Mouse (Mus musculus) spleen, adult 2 months (tissue): ENCODE measurements around the gene Arhgap18. TPM values are rescaled to one million over a fixed set of nuclear protein-coding genes. Genes with fewer than 3 reads are reported as not detected.

Experiments used
- DNase-seq, 2 experiments: peaks; one replicate each; pipeline versions ENCODE4 v3.0.0 to v3.0.0-alpha.2; 2012 to 2021; ENCODE audit warnings: low spot score in 2 of 2, low read depth in 1 of 2
- H3K27ac ChIP-seq: fragments of 200-500 bp; 2 replicates; pipeline ENCODE4 v1.5.1; 2012; ENCODE audit warnings: low read length, inconsistent platforms; ENCODE audit not compliant: insufficient read depth
- H3K27me3 ChIP-seq: fragments of 200-500 bp; 2 replicates; pipeline ENCODE4 v1.6.1; 2012; ENCODE audit warnings: mild to moderate bottlenecking, moderate library complexity, low read length, inconsistent platforms; ENCODE audit not compliant: control insufficient read depth, insufficient read depth
- H3K36me3 ChIP-seq: fragments of 200-500 bp; 2 replicates; pipeline ENCODE4 v1.6.1; 2012; ENCODE audit warnings: mild to moderate bottlenecking, low read length, inconsistent platforms; ENCODE audit not compliant: control insufficient read depth, insufficient read depth
- H3K4me1 ChIP-seq: fragments of 200-500 bp; 2 replicates; pipeline ENCODE4 v1.6.1; 2011; ENCODE audit warnings: inconsistent platforms; ENCODE audit not compliant: control insufficient read depth, insufficient read depth, insufficient read length
- H3K4me3 ChIP-seq: fragments of 200-500 bp; 2 replicates; pipeline ENCODE4 v1.5.1; 2011; ENCODE audit warnings: mild to moderate bottlenecking, inconsistent platforms; ENCODE audit not compliant: insufficient read depth, insufficient read length; ENCODE audit errors: extremely low read depth
- CTCF ChIP-seq: fragments of 200-500 bp; IDR thresholded peaks from 2 replicates; pipeline ENCODE4 v1.5.1; 2011; ENCODE audit warnings: mild to moderate bottlenecking, inconsistent platforms; ENCODE audit not compliant: insufficient read depth, insufficient read length, insufficient replicate concordance; ENCODE audit errors: extremely low read depth
- POLR2A ChIP-seq: fragments of 200-500 bp; IDR thresholded peaks from 2 replicates; pipeline ENCODE4 v1.6.1; 2011; ENCODE audit warnings: low read depth, low read length, inconsistent platforms
- WGBS: fragments of 180-500 bp; shearing (Covaris S2); methylation state at CpG from one replicate; pipeline ENCODE4 v1.1.7; 2018; 5-methylcytosine and 5-hydroxymethylcytosine counted together
- polyA plus RNA-seq: library from polyadenylated mRNA; depleted of rRNA; stranded (reverse); fragments of >200 nt; gene quantifications from 2 replicates; pipeline ENCODE4 v1.2.3, GENCODE M21; 2012

The Arhgap18 gene
- polyA plus RNA-seq, 1 experiment = 1.3 TPM

DNA sequence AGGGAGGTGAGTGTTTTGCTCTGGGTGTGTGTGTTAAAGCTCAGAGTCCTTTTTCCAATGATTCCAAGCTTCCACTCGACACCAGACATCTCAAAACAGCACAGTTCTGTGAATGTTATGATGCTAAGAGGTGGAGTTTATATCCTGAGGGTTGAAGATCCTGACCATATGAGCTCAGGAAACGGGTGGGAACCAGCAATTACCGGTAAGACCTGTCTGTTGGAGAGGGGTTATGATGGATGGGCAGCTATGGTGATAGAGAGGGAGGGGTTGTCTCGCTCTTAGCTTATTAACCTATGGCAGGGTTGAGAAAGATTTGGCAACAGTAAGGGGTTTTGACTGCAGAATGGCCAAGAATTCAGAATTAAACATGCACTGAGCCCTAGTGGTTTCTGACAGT is 58.1 kb downstream of the Arhgap18 start:
- H3K27ac ChIP-seq = no peak overlapping the region
- TF ChIP-seq CTCF (no peak), POLR2A (no peak)
- no peaks in the 10 kb centered on the region for H3K36me3 ChIP-seq
- DNase-seq = no peak
- H3K4me1 ChIP-seq = no peaks in the 10 kb centered on the region
- H3K27me3 ChIP-seq = no peaks in the 10 kb centered on the region
- 52% methylated on average over 4 of the region's 4 CpGs for WGBS
- no peak overlapping the region for H3K4me3 ChIP-seq

DNA sequence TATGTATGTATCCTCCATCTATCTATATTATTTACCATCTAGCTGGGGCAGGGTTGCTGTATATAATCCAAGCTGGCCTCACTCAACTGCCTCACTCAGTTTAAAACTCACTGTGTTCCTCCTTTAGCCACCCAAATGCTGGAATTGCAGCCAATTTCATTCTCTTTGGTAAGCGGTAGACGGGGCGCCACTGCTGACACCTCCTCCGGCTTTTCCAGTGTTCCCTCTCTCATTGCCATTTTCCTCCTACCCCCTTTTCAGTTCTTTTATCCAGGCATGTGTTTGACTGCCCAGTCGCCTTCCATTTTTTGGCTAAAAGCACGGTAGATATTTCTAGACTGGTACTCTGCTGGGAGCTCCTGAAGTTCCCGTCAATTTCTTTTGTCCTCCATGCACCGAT is 62.4 kb downstream of the Arhgap18 start:
- no peaks in the 10 kb centered on the region for H3K27me3 ChIP-seq
- H3K36me3 ChIP-seq = no peaks in the 10 kb centered on the region
- no peak for TF ChIP-seq CTCF
- no peak for TF ChIP-seq POLR2A
- H3K4me1 ChIP-seq = no peaks in the 10 kb centered on the region
- H3K4me3 ChIP-seq = no peak overlapping the region
- WGBS = 96% methylated on average over 8 of the region's 8 CpGs
- H3K27ac ChIP-seq = no peak overlapping the region
- no peak for DNase-seq

DNA sequence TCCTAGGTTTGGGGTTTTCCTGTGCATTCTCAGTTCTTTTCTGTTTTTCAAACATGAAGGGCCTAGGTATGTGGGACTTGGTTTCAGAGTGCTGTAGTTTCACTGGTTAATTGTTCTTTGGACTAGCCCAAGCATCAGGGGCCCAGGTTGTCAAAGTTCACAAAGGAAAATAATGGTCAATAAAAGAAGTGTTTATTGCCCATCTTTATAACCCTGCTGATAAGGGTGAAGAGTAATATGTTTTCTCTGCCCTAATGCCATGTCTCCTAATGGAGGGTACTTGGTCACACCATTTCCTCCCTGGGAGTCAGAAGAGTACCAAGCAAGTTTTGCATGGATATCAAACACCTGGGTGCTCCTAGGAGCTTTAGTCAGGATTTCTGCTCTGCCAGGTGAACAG is 67.1 kb downstream of the Arhgap18 start:
- H3K27me3 ChIP-seq = no peaks in the 10 kb centered on the region
- no peaks in the 10 kb centered on the region for H3K36me3 ChIP-seq
- no peak overlapping the region for H3K27ac ChIP-seq
- H3K4me3 ChIP-seq = no peak overlapping the region
- TF ChIP-seq CTCF (no peak), POLR2A (no peak)
- no peak for DNase-seq
- no peaks in the 10 kb centered on the region for H3K4me1 ChIP-seq

DNA sequence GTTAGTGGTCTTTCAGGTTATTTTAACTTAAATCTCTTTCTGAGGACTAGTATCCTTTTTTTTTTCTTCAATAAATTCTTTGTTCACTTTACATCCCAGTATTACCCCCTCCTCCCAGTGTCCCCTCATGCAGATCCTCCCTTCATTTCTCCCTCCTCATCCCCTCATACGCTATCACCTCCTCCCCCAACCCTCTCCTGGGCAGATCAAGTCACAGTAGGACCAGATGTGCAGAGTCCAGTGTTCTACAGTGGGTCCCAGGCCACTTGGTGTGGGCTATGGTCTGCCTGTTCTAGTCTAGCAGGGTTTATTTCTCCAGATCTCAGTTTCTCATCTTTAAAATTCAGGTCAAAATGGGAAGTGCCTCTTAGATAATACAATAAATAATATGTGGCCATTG is 67.7 kb downstream of the Arhgap18 start:
- TF ChIP-seq POLR2A = no peak
- TF ChIP-seq CTCF = no peak
- no peaks in the 10 kb centered on the region for H3K36me3 ChIP-seq

DNA sequence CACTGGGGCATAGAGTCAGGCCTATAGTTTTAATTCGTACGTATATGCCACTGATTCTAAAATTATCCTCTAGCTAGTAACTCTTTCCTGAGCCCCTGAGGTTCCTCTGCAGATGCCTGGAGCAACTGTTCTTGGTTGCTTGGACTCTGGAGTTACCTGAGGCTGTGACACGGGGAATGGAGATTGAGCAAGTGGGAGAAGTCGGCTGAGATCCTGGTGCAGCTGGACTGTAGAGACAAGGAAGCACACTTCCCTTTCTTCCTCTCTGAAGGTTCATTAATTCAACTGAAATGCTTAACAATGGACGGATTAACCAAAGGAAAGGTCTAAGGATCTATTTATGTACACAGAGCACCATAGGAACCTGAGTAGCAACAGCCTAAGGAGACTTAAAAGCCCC is 70.8 kb downstream of the Arhgap18 start:
- Histone ChIP-seq H3K27ac (no peak overlapping the region), H3K4me3 (no peak overlapping the region), H3K27me3 (no peaks in the 10 kb centered on the region), H3K36me3 (no peaks in the 10 kb centered on the region), H3K4me1 (peaks cover 9% of the 10 kb centered on the region)
- WGBS = 83% methylated on average over 5 of the region's 5 CpGs
- TF ChIP-seq POLR2A (no peak), CTCF (no peak)
- DNase-seq = no peak

More for the DNA sequence above, 67.7 kb downstream of the Arhgap18 start:
- Histone ChIP-seq H3K4me3 (no peak overlapping the region), H3K27ac (no peak overlapping the region), H3K4me1 (no peaks in the 10 kb centered on the region), H3K27me3 (no peaks in the 10 kb centered on the region)
- no peak for DNase-seq
- WGBS = 90% methylated on average over 1 of the region's 1 CpGs

DNA sequence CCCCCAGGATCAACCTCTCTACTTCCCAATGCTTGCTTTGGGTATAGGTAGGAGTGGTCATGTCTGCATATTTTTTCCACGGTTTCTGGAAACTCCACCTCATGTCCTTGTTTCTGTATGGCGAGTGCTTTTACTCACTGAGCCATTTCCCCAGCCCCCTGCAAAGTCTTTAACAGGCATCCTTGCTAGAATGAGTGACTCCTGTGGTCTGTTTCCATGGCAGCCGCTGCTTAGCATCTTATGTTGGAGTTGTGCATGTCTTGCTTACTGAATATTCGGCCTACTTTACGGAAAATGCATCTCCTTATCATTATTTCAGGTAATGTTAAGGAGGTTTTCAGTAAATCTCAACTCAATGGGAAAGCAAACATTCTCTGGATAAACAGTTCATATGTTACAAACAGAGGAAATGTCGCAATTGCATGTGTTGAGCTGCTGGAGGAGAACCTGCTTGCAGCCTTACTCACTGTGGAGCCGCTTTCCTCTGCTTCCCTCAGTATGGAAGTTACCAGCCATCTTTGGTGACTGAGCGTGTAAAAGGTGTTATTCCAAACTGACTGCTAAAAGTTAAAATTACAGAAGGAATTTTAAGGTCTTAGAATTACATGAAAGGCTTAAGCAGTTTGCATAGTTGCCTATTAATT is 72.1 kb downstream of the Arhgap18 start:
- WGBS = 93% methylated on average over 8 of the region's 8 CpGs
- Histone ChIP-seq H3K4me3 (no peak overlapping the region), H3K27me3 (no peaks in the 10 kb centered on the region), H3K4me1 (peaks cover 9% of the 10 kb centered on the region), H3K27ac (no peak overlapping the region), H3K36me3 (no peaks in the 10 kb centered on the region)
- DNase-seq = no peak
- TF ChIP-seq CTCF (no peak), POLR2A (no peak)

DNA sequence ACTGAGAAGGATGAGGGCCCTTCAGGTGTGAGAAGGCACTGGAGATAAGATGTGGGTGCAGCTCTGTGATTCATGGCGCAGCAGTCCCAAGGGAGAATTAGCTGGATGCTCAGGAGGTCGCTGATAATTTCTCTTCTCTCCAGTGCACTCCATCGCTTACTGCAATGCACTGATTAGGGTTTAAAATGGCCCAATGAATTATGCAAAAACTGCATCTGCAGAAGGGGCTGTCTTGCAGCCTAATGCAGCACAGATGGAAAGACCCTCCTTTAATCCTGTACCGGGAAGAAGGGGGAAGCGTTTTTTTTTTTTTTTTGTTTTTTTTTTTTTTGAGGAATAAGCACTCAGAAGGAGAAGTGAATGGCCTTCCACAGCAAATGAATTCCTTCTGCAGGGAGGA is 74.1 kb downstream of the Arhgap18 start:
- Histone ChIP-seq H3K36me3 (no peaks in the 10 kb centered on the region), H3K4me3 (no peak overlapping the region), H3K4me1 (peaks cover 9% of the 10 kb centered on the region), H3K27ac (no peak overlapping the region), H3K27me3 (no peaks in the 10 kb centered on the region)
- 67% methylated on average over 5 of the region's 5 CpGs for WGBS
- DNase-seq = no peak
- TF ChIP-seq POLR2A = no peak
- no peak for TF ChIP-seq CTCF
